Mouse (Mus musculus) kidney, embryonic 16.5 days (tissue): ENCODE results near the gene Lenep. TPM values are rescaled to one million over a fixed set of nuclear protein-coding genes. Genes with fewer than 3 reads are reported as not detected.
A peak's percentile ranks its signal among the peaks of the same experiment; 100 is the strongest.

Experiments used
- ATAC-seq: fragments of 200-750 bp; cut with Nextera tagmentation; 2 replicates; pipeline ENCODE4 v1.8.0; 2017; ENCODE audit warnings: moderate TSS enrichment; ENCODE audit not compliant: low FRiP score, low TSS enrichment
- H3K27ac ChIP-seq: fragments of 300-500 bp; sonication (generic); 2 replicates; pipeline ENCODE4 v1.5.1; 2014; ENCODE audit warnings: low read length
- H3K27me3 ChIP-seq: fragments of 300-500 bp; sonication (generic); 2 replicates; pipeline ENCODE4 v1.6.1; 2014; ENCODE audit warnings: low read length, control low read depth, mixed read lengths; ENCODE audit not compliant: insufficient read depth
- H3K36me3 ChIP-seq: fragments of 300-500 bp; sonication (generic); 2 replicates; pipeline ENCODE4 v1.6.1; 2014; ENCODE audit warnings: low read length, control low read depth, mixed read lengths; ENCODE audit not compliant: insufficient read depth
- H3K4me1 ChIP-seq: fragments of 300-500 bp; sonication (generic); 2 replicates; pipeline ENCODE4 v1.6.1; 2014; ENCODE audit warnings: low read length, control low read depth, mixed read lengths; ENCODE audit not compliant: insufficient read depth
- H3K4me2 ChIP-seq: fragments of 300-500 bp; sonication (generic); replicated peaks from 2 replicates; pipeline ENCODE4 v1.6.1; 2014; ENCODE audit warnings: low read depth, low read length
- H3K4me3 ChIP-seq: fragments of 300-500 bp; sonication (generic); 2 replicates; pipeline ENCODE4 v1.5.1; 2014; ENCODE audit warnings: mild to moderate bottlenecking, low read length
- H3K9ac ChIP-seq: fragments of 300-500 bp; sonication (generic); replicated peaks from 2 replicates; pipeline ENCODE4 v1.6.1; 2014; ENCODE audit warnings: low read length
- H3K9me3 ChIP-seq: fragments of 300-500 bp; sonication (generic); 2 replicates; pipeline ENCODE4 v1.6.1; 2016; ENCODE audit warnings: low read length, control low read depth
- WGBS: fragments of 180-500 bp; shearing (Covaris S2); extraction: QIAGEN DNeasy Blood & Tissue Kit; methylation state at CpG from one replicate; pipeline ENCODE4 v1.1.7; 2014; 5-methylcytosine and 5-hydroxymethylcytosine counted together
- polyA plus RNA-seq: library from polyadenylated mRNA; unstranded; fragments of >200 nt; fragmentation: Nextera tagmentation; extraction: Ambion mirVana; gene quantifications from 2 replicates; pipeline ENCODE4 v1.2.1, GENCODE M21; 2015

The Lenep gene
- polyA plus RNA-seq, 1 experiment from 2014 or later, result 1.3 TPM

DNA sequence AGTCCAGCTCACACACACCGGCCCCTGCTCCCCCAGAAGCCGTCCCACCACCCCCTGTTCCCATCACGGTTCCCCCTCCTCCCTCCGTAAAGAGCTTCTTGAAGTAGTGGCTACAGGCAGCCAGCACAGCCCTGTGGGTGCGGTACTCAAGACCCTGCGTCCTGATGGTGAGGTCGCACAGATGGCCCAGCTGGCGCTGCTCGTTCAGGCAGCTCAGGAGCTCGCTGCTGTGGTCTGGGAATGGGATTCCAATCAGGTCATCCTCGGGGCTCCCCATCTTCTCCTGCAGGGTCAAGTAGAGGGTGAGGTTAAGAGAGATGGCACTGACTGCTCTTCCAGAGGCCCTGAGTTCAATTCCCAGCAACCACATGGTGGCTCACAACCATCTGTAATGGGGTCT, 21.4 kb downstream of the Lenep start:
- ATAC-seq, result no peak

DNA sequence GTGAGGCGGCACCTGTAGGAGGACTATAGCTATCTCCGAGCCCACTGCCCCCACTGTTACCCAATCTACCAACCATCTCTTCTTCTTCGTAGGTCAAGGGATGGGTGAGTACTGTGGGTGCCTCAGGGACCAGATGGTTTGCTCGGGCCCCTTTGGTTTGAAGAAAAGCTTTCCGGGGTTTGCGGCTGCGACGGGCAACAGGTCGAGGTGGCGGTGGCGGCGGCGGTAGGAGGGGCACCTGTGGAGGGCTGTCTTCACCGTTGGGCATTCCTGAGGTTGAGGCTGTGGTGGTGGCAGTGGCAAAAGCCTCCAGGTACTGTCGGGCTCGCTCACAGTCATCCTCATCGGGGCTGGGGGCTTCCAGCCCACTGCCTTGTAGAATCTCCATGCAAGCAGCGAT, 21.9 kb downstream of the Lenep start:
- H3K27ac ChIP-seq, result no peak overlapping the region
- no peak for ATAC-seq
- H3K36me3 ChIP-seq, result peaks cover 12% of the 10 kb centered on the region; the same call in 1 of the 2 replicates
- H3K9ac ChIP-seq, result no peak overlapping the region
- H3K4me1 ChIP-seq, result peaks cover 24% of the 10 kb centered on the region
- no peaks in the 10 kb centered on the region for H3K27me3 ChIP-seq
- no peak overlapping the region for H3K4me2 ChIP-seq
- 94% methylated on average over 18 of the region's 18 CpGs for WGBS
- H3K4me3 ChIP-seq, result no peak overlapping the region
- no peaks in the 10 kb centered on the region for H3K9me3 ChIP-seq

More for the DNA sequence above, 21.4 kb downstream of the Lenep start:
- Histone ChIP-seq H3K4me2 (no peak overlapping the region), H3K4me1 (peaks cover 26% of the 10 kb centered on the region), H3K27ac (no peak overlapping the region), H3K27me3 (no peaks in the 10 kb centered on the region), H3K4me3 (no peak overlapping the region), H3K9ac (no peak overlapping the region), H3K36me3 (peaks cover 12% of the 10 kb centered on the region; the same call in 1 of the 2 replicates), H3K9me3 (no peaks in the 10 kb centered on the region)
- WGBS, result 81% methylated on average over 11 of the region's 11 CpGs

DNA sequence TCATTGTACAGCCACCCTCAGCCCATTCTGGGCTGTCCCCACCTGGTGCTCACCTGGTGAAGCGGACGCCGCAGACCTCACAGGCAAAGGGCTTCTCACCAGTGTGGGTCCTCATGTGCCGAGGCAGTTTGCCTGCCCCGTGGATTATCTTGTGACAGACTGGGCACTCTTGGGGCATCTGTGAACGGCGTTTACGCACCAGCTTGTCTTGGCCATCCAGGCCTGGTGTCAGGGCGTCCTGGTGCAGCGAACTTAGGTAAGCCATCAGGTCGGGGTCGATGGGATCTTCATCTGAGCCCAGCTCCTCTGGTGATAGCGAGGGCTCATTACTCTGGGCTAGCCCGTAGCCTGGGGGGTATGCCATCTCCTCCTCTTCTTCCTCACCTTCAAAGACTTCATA, 22.3 kb downstream of the Lenep start:
- 94% methylated on average over 14 of the region's 14 CpGs for WGBS
- no peak overlapping the region for H3K9ac ChIP-seq
- H3K4me1 ChIP-seq, result peaks cover 20% of the 10 kb centered on the region
- no peak overlapping the region for H3K27ac ChIP-seq
- H3K36me3 ChIP-seq, result peaks cover 12% of the 10 kb centered on the region; the same call in 1 of the 2 replicates
- no peak for ATAC-seq
- H3K27me3 ChIP-seq, result no peaks in the 10 kb centered on the region
- H3K9me3 ChIP-seq, result no peaks in the 10 kb centered on the region
- no peak overlapping the region for H3K4me3 ChIP-seq
- no peak overlapping the region for H3K4me2 ChIP-seq

DNA sequence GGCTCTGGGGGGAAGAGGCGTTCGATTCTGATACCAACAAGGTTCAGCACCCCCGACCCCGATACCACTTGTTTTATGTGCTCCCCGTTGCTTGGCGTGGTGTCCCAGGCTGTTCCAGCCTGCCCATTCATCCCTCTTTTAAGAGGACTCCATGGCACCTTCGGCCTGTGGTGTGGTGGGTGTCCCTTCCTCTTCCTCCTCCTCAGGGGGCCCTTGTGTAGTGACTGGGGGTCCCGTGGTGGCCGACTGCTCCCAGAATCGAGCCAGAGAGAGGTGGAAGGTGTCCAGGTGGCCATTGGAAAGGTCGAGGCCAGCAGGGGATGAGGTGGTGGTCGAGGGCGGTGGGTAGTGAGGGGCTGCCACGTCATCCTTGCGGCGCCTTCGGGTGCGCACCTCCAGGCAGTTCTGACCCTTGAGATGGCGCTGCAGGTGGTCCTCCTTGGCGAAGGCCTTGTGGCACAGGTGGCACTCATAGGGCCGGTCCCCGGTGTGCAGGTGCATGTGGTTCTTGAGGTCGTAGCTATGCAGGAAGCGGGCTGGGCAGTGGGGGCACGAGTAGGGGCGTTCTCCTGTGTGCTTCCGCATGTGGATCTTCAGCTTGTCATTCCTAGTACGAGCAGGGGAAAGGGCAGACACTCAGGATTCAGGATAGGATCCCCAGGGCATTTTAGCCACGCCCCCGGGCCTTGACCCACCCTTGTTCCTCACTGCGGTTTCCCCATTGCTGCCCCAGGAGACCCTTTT, 23.0 kb downstream of the Lenep start:
- H3K36me3 ChIP-seq, result peaks cover 12% of the 10 kb centered on the region; the same call in 1 of the 2 replicates
- H3K4me2 ChIP-seq, result peak overlapping the region; percentile 62; the same call in 1 of the 2 replicates
- no peaks in the 10 kb centered on the region for H3K27me3 ChIP-seq
- H3K9ac ChIP-seq, result no peak overlapping the region; the same call in 1 of the 2 replicates
- no peak overlapping the region for H3K4me3 ChIP-seq
- H3K4me1 ChIP-seq, result peaks cover 13% of the 10 kb centered on the region
- H3K27ac ChIP-seq, result no peak overlapping the region; the same call in 1 of the 2 replicates
- ATAC-seq, result no peak
- WGBS, result 89% methylated on average over 31 of the region's 31 CpGs
- no peaks in the 10 kb centered on the region for H3K9me3 ChIP-seq

DNA sequence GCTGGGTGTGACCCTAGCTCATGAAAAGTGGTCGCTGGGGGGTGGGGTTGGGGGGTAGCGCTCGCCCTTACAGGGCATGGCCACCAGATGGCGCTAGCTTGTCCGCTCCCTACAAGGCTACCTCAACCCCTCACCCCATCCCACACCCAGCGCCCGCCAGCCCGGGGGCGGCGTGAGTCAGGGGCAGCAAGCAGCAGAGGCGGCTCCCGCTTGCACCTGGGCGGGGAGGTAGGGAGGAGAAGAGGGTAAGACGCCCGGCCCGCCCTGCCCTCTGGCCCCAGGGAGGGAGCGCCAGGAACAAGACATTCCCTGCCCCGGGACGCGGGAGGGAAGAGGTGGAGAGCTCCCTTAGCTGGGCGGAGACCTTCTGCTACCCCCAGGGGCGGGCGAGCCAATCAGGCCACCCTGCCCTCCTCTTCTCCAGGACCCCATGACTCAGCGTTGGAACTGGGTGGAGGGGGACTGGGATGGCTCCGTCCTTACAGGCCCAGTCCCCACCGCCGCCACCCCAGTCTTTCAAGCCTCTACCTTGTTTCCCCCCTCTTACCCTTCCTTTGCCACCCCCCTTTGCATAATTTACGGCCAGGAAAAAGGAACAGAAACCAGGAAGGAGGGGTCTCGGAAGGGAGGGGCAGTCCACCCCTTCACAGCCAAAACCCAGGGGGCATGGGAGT, 24.1 kb downstream of the Lenep start:
- peak; percentile 92 for ATAC-seq
- peaks cover 12% of the 10 kb centered on the region; the same call in 1 of the 2 replicates for H3K36me3 ChIP-seq
- no peaks in the 10 kb centered on the region for H3K9me3 ChIP-seq
- under 1% methylated on average over 28 of the region's 29 CpGs for WGBS
- no peaks in the 10 kb centered on the region for H3K27me3 ChIP-seq
- peak overlapping the region; percentile 54 for H3K4me3 ChIP-seq
- peaks cover 13% of the 10 kb centered on the region for H3K4me1 ChIP-seq
- peak overlapping the region; percentile 62 for H3K4me2 ChIP-seq
- peak overlapping the region; percentile 72 for H3K9ac ChIP-seq
- peak overlapping the region; percentile 51 for H3K27ac ChIP-seq

DNA sequence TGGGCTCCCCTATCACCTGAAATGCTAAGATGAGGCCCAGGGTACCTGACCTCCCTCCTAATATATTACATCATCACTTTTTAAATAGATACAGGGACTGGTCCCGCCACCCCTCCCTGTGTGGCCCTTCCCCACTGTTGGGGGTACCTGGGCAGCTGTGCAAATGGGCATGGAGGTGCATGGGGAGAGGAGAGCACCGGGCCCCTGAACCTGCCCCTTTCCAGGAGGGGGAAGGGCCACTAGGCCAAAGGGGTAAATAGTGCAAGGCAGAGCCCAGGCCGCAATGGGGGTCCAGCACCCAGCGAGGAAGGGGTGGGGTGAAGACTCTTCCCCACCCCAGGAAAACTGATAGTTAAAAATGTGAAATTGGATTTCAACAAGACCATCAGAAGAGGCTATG, 24.8 kb downstream of the Lenep start:
- Histone ChIP-seq H3K27me3 (no peaks in the 10 kb centered on the region), H3K9me3 (no peaks in the 10 kb centered on the region), H3K4me1 (peaks cover 13% of the 10 kb centered on the region), H3K4me2 (peak overlapping the region; percentile 62), H3K27ac (no peak overlapping the region), H3K9ac (peak overlapping the region; percentile 72), H3K36me3 (peaks cover 12% of the 10 kb centered on the region; the same call in 1 of the 2 replicates), H3K4me3 (peak overlapping the region; percentile 54; the same call in 1 of the 2 replicates)
- WGBS, result 78% methylated on average over 4 of the region's 4 CpGs
- peak; percentile 13 for ATAC-seq

DNA sequence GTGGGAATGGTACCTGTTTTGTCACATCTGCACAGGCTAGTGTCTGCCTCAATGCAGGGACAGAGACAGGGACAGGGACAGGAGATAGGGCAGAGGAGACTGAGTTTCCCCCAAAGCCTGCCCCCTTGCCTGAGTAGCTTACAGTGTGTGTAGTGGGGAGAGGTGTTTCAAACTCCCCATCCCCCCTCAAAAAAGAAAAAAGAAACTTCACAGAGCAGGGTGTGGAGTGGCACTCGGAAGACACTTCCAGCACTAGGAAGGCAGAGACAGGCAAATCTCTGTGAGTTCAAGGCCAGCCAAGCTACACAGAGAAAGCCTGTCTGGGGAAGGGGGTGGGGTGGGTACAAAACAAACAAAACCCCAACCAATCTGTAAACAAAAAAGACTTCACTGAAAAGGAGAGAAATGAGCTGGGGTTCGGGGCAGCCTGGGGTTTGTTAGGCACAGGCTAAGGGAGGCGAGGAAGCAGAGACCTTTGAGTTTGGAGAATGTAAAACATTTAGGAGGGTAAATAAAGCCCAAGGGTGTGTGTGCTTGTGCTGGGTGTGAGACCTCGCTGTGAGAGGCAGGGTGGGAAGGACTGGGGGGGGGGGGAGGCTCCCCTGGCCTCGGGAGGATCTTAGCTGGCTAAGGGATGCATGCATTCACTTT, 28.9 kb downstream of the Lenep start:
- H3K36me3 ChIP-seq, result no peaks in the 10 kb centered on the region
- H3K4me1 ChIP-seq, result peaks cover 7% of the 10 kb centered on the region
- 44% methylated on average over 5 of the region's 5 CpGs for WGBS
- ATAC-seq, result no peak
- no peak overlapping the region for H3K4me3 ChIP-seq
- H3K27me3 ChIP-seq, result no peaks in the 10 kb centered on the region
- H3K4me2 ChIP-seq, result no peak overlapping the region
- no peak overlapping the region for H3K27ac ChIP-seq
- no peak overlapping the region for H3K9ac ChIP-seq
- H3K9me3 ChIP-seq, result no peaks in the 10 kb centered on the region

DNA sequence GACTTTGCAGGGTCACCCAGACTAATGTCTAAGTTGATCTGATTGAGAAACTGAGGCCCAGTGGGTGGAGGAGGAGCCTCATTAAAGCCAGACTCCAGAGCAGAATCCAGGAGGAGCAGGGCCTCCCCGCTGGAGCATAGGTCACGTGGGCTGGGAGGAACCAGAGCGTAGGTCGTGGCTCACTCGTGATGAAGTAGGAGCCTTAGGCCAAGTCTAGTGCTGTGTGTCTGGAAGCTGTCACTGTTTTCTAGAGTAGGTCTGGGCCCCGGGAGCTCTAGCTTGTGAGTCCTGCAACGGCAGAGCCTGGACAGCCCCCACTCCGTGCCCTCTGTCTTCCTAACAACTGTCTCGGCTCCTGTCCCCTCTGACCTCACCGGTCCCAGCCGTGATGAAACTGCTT, 35.3 kb downstream of the Lenep start:
- Histone ChIP-seq H3K9ac (no peak overlapping the region), H3K9me3 (no peaks in the 10 kb centered on the region), H3K36me3 (no peaks in the 10 kb centered on the region), H3K27me3 (no peaks in the 10 kb centered on the region), H3K4me3 (no peak overlapping the region), H3K4me1 (peaks cover 9% of the 10 kb centered on the region; the same call in 1 of the 2 replicates), H3K4me2 (no peak overlapping the region), H3K27ac (no peak overlapping the region)
- WGBS, result 54% methylated on average over 11 of the region's 11 CpGs
- ATAC-seq, result peak; percentile 55; the same call in 1 of the 2 replicates

DNA sequence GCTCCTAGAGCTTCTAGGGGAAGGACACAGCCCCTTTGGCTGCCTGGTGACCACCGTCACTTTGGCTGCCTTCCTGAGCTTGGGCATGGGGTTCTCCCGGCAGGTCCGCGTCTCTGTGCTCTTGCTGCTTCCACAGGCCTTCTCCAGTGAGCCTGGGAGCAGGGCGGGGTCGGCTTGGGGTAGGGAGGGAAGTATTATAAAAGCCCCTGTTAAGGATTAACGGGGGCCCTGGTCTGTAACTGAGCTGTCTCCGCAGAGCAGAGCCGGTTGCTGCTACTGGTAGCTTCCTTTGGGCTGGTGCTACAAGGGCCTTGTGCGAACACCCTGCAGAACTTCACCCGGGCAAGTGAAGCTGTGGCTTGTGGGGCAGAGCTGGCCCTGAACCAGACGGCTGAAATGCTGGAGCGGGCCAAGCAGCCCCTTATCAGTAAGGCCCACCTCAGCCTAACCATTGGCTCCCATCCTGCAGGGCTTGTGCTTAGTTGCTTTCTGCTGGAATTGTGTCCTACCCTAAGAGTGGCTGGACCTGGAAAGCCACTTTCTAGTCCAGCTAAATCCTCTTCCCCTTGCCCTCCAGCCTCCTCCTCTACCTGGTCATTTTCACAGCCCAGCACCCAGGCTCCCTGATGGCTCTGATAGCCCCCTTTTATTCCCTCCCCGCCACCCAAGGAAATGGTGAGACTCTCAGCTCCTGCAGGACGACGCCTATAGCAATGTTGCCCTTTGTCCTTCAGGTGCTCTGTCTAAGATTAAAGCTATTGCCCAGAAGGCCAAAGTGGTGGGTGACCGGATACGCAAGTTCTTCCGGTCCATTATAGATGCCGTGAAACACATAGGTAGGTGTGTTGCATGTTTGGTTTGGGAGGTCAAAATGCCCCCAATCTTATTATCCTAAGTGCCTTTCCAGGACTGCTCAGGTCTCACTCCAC, 36.8 kb downstream of the Lenep start:
- 57% methylated on average over 20 of the region's 20 CpGs for WGBS
- Histone ChIP-seq H3K27me3 (no peaks in the 10 kb centered on the region), H3K4me1 (peaks cover 9% of the 10 kb centered on the region; the same call in 1 of the 2 replicates), H3K27ac (peak overlapping the region; percentile 75; the same call in 1 of the 2 replicates), H3K4me3 (no peak overlapping the region), H3K9ac (no peak overlapping the region; the same call in 1 of the 2 replicates), H3K9me3 (no peaks in the 10 kb centered on the region), H3K4me2 (no peak overlapping the region), H3K36me3 (no peaks in the 10 kb centered on the region)
- ATAC-seq, result peak; percentile 81; the same call in 1 of the 2 replicates
